Mouse (Mus musculus) forebrain, embryonic 11.5 days (tissue): ENCODE results near the gene Gba. TPM values are rescaled to one million over a fixed set of nuclear protein-coding genes. Genes with fewer than 3 reads are reported as not detected.
"Not testable (repeated sequence)": the region's sequence is repeated elsewhere in the genome, so short reads cannot be mapped to it uniquely, and the experiment has no call there.

Source experiments
- ATAC-seq: fragments of 200-750 bp; cut with Nextera tagmentation; replicated peaks from 2 replicates; pipeline ENCODE4 v1.8.0; 2017; ENCODE audit warnings: moderate TSS enrichment; ENCODE audit not compliant: low FRiP score
- DNase-seq: peaks from one replicate; pipeline ENCODE4 v3.0.0-alpha.2; 2017; ENCODE audit warnings: low spot score
- H3K27ac ChIP-seq: fragments of 300-500 bp; sonication (generic); 2 replicates; pipeline ENCODE4 v1.5.1; 2014; ENCODE audit warnings: low read depth, low read length
- H3K27me3 ChIP-seq: fragments of 300-500 bp; sonication (generic); 2 replicates; pipeline ENCODE4 v1.6.1; 2014; ENCODE audit warnings: mild to moderate bottlenecking, low read length, mixed read lengths; ENCODE audit not compliant: control insufficient read depth, insufficient read depth
- H3K36me3 ChIP-seq: fragments of 300-500 bp; sonication (generic); 2 replicates; pipeline ENCODE4 v1.6.1; 2014; ENCODE audit warnings: mild to moderate bottlenecking, low read length, moderate library complexity, mixed read lengths; ENCODE audit not compliant: control insufficient read depth, insufficient read depth
- H3K4me1 ChIP-seq: fragments of 300-500 bp; sonication (generic); replicated peaks from 2 replicates; pipeline ENCODE4 v1.6.1; 2014; ENCODE audit warnings: low read length, mixed read lengths; ENCODE audit not compliant: control insufficient read depth, insufficient read depth
- H3K4me2 ChIP-seq: fragments of 300-500 bp; sonication (generic); 2 replicates; pipeline ENCODE4 v1.6.1; 2014; ENCODE audit warnings: low read depth, mild to moderate bottlenecking, low read length, moderate library complexity, mixed read lengths; ENCODE audit not compliant: severe bottlenecking
- H3K4me3 ChIP-seq: fragments of 300-500 bp; sonication (generic); 2 replicates; pipeline ENCODE4 v1.5.1; 2014; ENCODE audit warnings: low read depth, low read length
- H3K9ac ChIP-seq: fragments of 300-500 bp; sonication (generic); 2 replicates; pipeline ENCODE4 v1.6.1; 2014; ENCODE audit warnings: low read length
- H3K9me3 ChIP-seq: fragments of 300-500 bp; sonication (generic); 2 replicates; pipeline ENCODE4 v1.6.1; 2016; ENCODE audit warnings: low read length, mixed read lengths; ENCODE audit not compliant: control insufficient read depth
- WGBS: fragments of 180-500 bp; shearing (Covaris S2); extraction: QIAGEN DNeasy Blood & Tissue Kit; methylation state at CpG from one replicate; pipeline ENCODE4 v1.1.7; 2014; 5-methylcytosine and 5-hydroxymethylcytosine counted together
- polyA plus RNA-seq: library from polyadenylated mRNA; unstranded; fragments of >200 nt; fragmentation: Nextera tagmentation; extraction: Ambion mirVana; gene quantifications from 2 replicates; pipeline ENCODE4 v1.2.1, GENCODE M21; 2014

Gene Gba
- polyA plus RNA-seq, 1 experiment from 2014 or later, result 32.4 TPM

- H3K4me1 ChIP-seq, result peaks cover 23% of the 10 kb centered on the region
These were observed 11.2 kb downstream of the Gba start for GRCm38 (mm10) chr3:89213803-89214530.

GRCm38 (mm10) chr3:89214681-89215411 lies 12.1 kb downstream of the Gba start, which contains the start of gene Thbs3:
TSS of gene Thbs3 (plus strand) at chr3:89215180.
- Histone ChIP-seq H3K4me1 (peaks cover 23% of the 10 kb centered on the region), H3K9ac (peak within 1 kb of the TSS; percentile 80), H3K9me3 (no peaks in the 10 kb centered on the region), H3K27ac (peak within 1 kb of the TSS; percentile 99), H3K4me2 (peak within 1 kb of the TSS; percentile 87), H3K27me3 (no peaks in the 10 kb centered on the region), H3K4me3 (peak within 1 kb of the TSS; percentile 81), H3K36me3 (no peaks in the 10 kb centered on the region)
- ATAC-seq (peak; percentile 18; the same call in 1 of the 2 replicates), DNase-seq (peak; percentile 87)
- WGBS, result under 1% methylated on average over 17 of the region's 19 CpGs

More at GRCm38 (mm10) chr3:89213803-89214530, 11.2 kb downstream of the Gba start:
- Histone ChIP-seq H3K36me3 (no peaks in the 10 kb centered on the region; the same call in 1 of the 2 replicates), H3K9ac (peak overlapping the region; percentile 80), H3K4me2 (peak overlapping the region; percentile 87), H3K27ac (peak overlapping the region; percentile 99), H3K4me3 (peak overlapping the region; percentile 81), H3K27me3 (no peaks in the 10 kb centered on the region), H3K9me3 (no peaks in the 10 kb centered on the region)
- ATAC-seq (peak; percentile 87), DNase-seq (peak; percentile 97)
- under 1% methylated on average over 69 of the region's 69 CpGs for WGBS

GRCm38 (mm10) chr3:89215853-89216252 lies 13.1 kb downstream of the Gba start:
- ATAC-seq, result peak; percentile 28
- peak overlapping the region; percentile 99 for H3K27ac ChIP-seq
- no peaks in the 10 kb centered on the region for H3K27me3 ChIP-seq
- H3K9ac ChIP-seq, result peak overlapping the region; percentile 80
- H3K4me2 ChIP-seq, result peak overlapping the region; percentile 87
- peak; percentile 92 for DNase-seq
- H3K9me3 ChIP-seq, result no peaks in the 10 kb centered on the region
- H3K36me3 ChIP-seq, result no peaks in the 10 kb centered on the region
- peak overlapping the region; percentile 81 for H3K4me3 ChIP-seq
- peaks cover 24% of the 10 kb centered on the region for H3K4me1 ChIP-seq
- WGBS, result 0% methylated on average over 6 of the region's 6 CpGs

GRCm38 (mm10) chr3:89216407-89216806 lies 13.7 kb downstream of the Gba start:
- not testable (repeated sequence) for H3K36me3 ChIP-seq, H3K9me3 ChIP-seq, H3K27me3 ChIP-seq, H3K4me3 ChIP-seq, DNase-seq, ATAC-seq
- peak overlapping the region; percentile 87; the same call in 1 of the 2 replicates for H3K4me2 ChIP-seq
- peak overlapping the region; percentile 34; the same call in 1 of the 2 replicates for H3K27ac ChIP-seq
- peaks cover 27% of the 10 kb centered on the region for H3K4me1 ChIP-seq
- 0 out of 2 replicates have a peak overlapping the region, but pooled peaks have one; percentile 80 for H3K9ac ChIP-seq
- WGBS, result 75% methylated on average over 7 of the region's 7 CpGs

GRCm38 (mm10) chr3:89218271-89218670 lies 15.5 kb downstream of the Gba start:
- Histone ChIP-seq H3K4me2 (no peak overlapping the region), H3K9ac (no peak overlapping the region), H3K36me3 (peaks cover 3% of the 10 kb centered on the region; the same call in 1 of the 2 replicates), H3K27me3 (no peaks in the 10 kb centered on the region), H3K27ac (0 out of 2 replicates have a peak overlapping the region, but pooled peaks have one; percentile 41), H3K4me3 (no peak overlapping the region), H3K4me1 (peaks cover 21% of the 10 kb centered on the region), H3K9me3 (no peaks in the 10 kb centered on the region)
- ATAC-seq, result no peak
- WGBS, result 74% methylated on average over 1 of the region's 1 CpGs
- DNase-seq, result no peak

GRCm38 (mm10) chr3:89219546-89219945 lies 16.8 kb downstream of the Gba start:
- Histone ChIP-seq H3K27ac (peak overlapping the region; percentile 37; the same call in 1 of the 2 replicates), H3K27me3 (no peaks in the 10 kb centered on the region), H3K4me1 (peaks cover 33% of the 10 kb centered on the region), H3K36me3 (peaks cover 3% of the 10 kb centered on the region; the same call in 1 of the 2 replicates), H3K9me3 (no peaks in the 10 kb centered on the region), H3K9ac (peak overlapping the region; percentile 21), H3K4me2 (no peak overlapping the region), H3K4me3 (no peak overlapping the region)
- DNase-seq, result no peak
- ATAC-seq, result no peak
- 46% methylated on average over 8 of the region's 8 CpGs for WGBS

- Histone ChIP-seq H3K36me3 (peaks cover 3% of the 10 kb centered on the region; the same call in 1 of the 2 replicates), H3K9ac (peak overlapping the region; percentile 35), H3K4me3 (no peak overlapping the region), H3K27ac (no peak overlapping the region), H3K4me2 (no peak overlapping the region), H3K27me3 (no peaks in the 10 kb centered on the region), H3K4me1 (peaks cover 29% of the 10 kb centered on the region), H3K9me3 (no peaks in the 10 kb centered on the region)
- DNase-seq (no peak), ATAC-seq (no peak)
- WGBS, result 71% methylated on average over 5 of the region's 5 CpGs
These were observed 18.4 kb downstream of the Gba start for GRCm38 (mm10) chr3:89221167-89221566.

DNA sequence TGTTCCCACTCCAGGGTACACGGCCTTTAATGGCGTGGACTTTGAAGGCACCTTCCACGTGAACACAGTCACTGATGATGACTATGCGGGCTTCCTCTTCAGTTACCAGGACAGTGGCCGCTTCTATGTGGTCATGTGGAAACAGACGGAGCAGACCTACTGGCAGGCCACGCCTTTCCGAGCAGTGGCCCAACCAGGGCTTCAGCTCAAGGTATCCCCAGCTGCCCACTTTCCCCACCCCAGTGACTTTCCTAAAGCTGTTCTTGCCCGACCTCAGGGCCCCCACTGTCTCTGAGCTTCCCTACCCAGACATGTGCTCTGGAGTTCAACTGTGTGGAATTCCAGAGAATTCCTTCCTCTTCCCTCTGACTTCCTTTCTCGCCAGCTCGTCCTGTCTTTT lies 22.1 kb downstream of the Gba start:
- Histone ChIP-seq H3K36me3 (peaks cover 3% of the 10 kb centered on the region; the same call in 1 of the 2 replicates), H3K9ac (peak overlapping the region; percentile 74), H3K4me3 (peak overlapping the region; percentile 97), H3K27me3 (no peaks in the 10 kb centered on the region), H3K27ac (peak overlapping the region; percentile 98), H3K4me1 (peaks cover 29% of the 10 kb centered on the region), H3K9me3 (no peaks in the 10 kb centered on the region), H3K4me2 (peak overlapping the region; percentile 95)
- DNase-seq (no peak), ATAC-seq (no peak)
- 43% methylated on average over 11 of the region's 11 CpGs for WGBS
